Mouse (Mus musculus) duodenum, adult 2 months (tissue): ENCODE measurements around the gene Vmn1r72. TPM values are rescaled to one million over a fixed set of nuclear protein-coding genes. Genes with fewer than 3 reads are reported as not detected.

ENCODE experiments used
- polyA plus RNA-seq: library from polyadenylated mRNA; depleted of rRNA; stranded (reverse); fragments of >200 nt; gene quantifications from 2 replicates; pipeline ENCODE4 v1.2.3, GENCODE M21; 2012; ENCODE audit warnings: low replicate concordance; rRNA removed

The Vmn1r72 gene
- not detected in 2 replicates for polyA plus RNA-seq

GRCm38 (mm10) chr7:11680047-11680446, at the start of gene Vmn1r72:
Vmn1r72 (minus strand) TSS chr7:11680147.

Other genes with a start within 250 kb of the Vmn1r72 start
- not detected in 2 replicates for gene Zscan4-ps2, start 165.8 kb downstream of the Vmn1r72 start, polyA plus RNA-seq
- not detected in 2 replicates for gene Zscan4-ps3, start 70.8 kb downstream of the Vmn1r72 start, polyA plus RNA-seq
- not detected in 2 replicates for gene Vmn1r73, start 50.1 kb upstream of the Vmn1r72 start, polyA plus RNA-seq
- gene Vmn1r74, start 153.8 kb upstream of the Vmn1r72 start, polyA plus RNA-seq, result not detected in 2 replicates
- gene Vmn1r75, start 194.5 kb upstream of the Vmn1r72 start, polyA plus RNA-seq, result not detected in 2 replicates